Mouse (Mus musculus): ENCODE data around the gene Rassf5.

GRCm38 (mm10) chr1:131137717-131138118, 107.3 kb downstream of the Rassf5 start:
- TF ChIP-seq POLR2A (IDR thresholded peaks at IDR 0.05; ENCODE audit: insufficient read length, low read depth) (no peak), E2F4 (IDR thresholded peaks at IDR 0.05; ENCODE audit: insufficient read depth) (no peak), POLR2AphosphoS2 (IDR thresholded peaks at IDR 0.05; ENCODE audit: insufficient read length, low read depth) (no peak), MYOG (IDR thresholded peaks at IDR 0.05; ENCODE audit: control insufficient read depth in 1 of 3, insufficient read depth in 1 of 3, insufficient read length in 2 of 3, low read depth in 2 of 3) (no peak), CEBPB (IDR thresholded peaks at IDR 0.05; ENCODE audit: insufficient read depth, poor library complexity, severe bottlenecking) (no peak), MYOD1 (IDR thresholded peaks at IDR 0.05; ENCODE audit: control insufficient read depth in 1 of 3, insufficient read length in 2 of 3, low read depth in 2 of 3) (no peak), TCF12 (IDR thresholded peaks at IDR 0.05; ENCODE audit: insufficient read depth, poor library complexity, severe bottlenecking) (no peak), SRF (IDR thresholded peaks at IDR 0.05; ENCODE audit: control insufficient read depth, insufficient read length, low read depth) (no peak), USF1 (IDR thresholded peaks at IDR 0.05; ENCODE audit: low read depth) (no peak), TCF3 (IDR thresholded peaks at IDR 0.05; ENCODE audit: insufficient read length, low read depth) (no peak), MAX (IDR thresholded peaks at IDR 0.05; ENCODE audit: low read depth) (no peak)
